Mouse (Mus musculus) testis, postnatal 10 days (tissue): Measurements from ENCODE around the gene Unkl.
"Not testable (repeated sequence)": the region's sequence is repeated elsewhere in the genome, so short reads cannot be mapped to it uniquely, and the experiment has no call there.

Experiments used
- DNase-seq: peaks from one replicate; pipeline ENCODE4 v3.0.0; 2021; ENCODE audit warnings: low spot score

The Unkl gene

DNA sequence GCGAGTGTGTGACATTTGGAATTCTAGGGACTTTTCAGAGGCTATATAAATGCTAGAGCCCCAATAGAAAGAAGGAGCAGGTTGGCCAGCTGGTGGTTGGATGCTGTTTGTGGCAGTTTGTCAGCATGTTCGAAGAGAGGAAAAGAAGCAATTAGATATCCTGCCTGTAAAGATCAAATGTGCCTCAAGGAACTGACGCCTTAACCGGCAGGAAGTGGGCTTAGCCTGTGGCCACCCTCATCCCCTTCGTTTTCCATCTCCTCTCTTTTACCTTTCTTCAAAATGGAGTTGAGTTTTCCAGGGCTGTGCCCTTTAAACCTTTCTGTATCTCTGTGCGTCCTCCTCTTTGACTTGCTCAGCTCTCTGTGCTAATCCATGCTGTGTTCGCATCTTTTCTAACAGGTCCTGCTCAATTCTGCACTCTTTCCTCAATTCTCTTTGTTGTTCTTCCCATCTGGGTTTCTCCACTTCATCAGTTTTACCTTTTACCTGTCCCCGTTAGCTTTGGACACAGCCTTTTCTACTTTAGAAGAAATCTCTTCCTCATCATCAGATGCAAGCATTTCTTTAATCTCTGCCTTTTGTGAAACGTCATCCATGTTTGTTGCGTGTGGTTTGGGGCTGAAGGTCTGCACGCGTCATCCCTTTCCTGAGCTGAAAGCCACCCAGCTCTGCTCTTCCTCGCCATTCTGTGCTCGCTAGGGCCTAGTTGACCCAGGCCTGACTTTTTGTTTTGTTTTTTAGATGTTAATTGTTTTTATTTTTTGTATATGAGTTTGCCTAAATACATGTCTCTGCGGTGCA lies 31.5 kb downstream of the Unkl start:
- no peak for DNase-seq

DNA sequence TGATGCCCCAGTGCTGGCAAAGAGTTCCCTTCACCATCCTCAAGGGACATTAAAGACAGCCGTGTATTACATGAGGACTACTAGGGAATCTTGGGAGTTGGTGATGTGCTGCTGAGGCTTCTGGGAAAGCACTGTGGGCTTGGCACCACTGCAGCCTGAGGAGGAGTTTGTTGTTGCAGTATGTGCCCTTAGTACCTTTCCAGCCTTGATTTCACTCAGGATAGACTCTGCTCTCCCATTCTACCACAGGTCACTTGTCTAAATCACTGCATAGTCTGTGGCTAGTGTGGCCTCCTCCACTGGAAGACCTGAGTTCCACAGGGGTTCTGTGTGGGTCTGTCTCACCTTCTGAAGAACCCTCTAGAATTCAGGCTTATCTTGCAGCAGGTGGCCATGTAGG lies 32.5 kb downstream of the Unkl start:
- DNase-seq, result no peak

DNA sequence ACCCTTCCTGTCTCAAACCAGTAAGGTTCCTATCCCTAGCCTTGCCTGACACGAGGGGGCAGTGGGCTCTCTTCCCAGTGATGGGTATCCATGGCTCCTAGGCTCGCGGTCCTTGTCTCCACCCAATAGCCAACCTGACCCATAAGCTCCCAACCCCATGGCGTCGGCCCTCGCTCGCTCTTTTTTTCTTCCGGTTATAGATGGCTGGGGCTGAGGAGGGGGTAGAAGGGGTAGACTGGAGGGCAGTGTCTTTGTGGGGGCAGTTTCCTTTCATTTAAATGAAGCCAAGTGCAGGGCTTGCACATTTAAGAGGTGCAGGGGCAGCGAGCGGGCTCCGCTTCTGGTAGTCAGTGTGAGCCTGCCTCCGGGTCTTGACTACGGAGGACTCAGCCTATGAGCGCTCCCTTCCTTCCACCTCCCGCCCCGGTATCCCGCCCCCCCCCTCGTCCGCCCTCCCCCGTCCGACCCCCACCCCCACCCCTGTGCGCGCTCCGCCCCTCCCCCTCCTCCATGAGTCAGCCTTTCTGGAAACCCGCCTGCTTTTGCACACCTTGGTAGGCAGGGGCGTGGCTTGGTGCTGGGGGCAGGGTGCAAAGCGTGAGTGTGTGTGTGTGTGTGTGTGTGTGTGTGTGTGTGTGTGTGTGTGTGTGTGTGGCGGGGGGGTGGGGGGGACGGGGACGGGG lies 33.8 kb downstream of the Unkl start:
- DNase-seq, result peak; percentile 73

DNA sequence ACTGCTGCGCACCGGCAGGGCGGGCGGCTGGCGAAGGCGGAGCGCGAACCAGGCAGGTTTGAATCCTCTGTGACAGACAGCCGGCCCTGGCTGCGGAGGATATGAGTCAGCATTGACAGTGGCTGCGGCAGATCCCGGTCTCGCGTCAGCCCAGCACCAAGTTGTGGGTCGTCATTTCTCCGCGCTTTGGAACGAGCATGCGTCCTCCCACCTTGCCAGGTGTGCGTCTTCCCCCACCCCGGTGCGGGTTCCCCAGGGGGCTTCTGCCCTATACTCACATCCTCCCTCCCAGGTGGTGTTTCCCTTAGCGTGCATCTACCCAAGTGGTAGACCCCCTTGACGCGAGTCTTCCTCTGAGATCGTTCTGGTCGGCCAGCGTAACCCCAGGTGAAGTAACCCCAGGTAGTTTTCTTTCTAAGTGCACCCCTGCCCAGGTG lies 34.3 kb downstream of the Unkl start:
- DNase-seq, result not testable (repeated sequence)

DNA sequence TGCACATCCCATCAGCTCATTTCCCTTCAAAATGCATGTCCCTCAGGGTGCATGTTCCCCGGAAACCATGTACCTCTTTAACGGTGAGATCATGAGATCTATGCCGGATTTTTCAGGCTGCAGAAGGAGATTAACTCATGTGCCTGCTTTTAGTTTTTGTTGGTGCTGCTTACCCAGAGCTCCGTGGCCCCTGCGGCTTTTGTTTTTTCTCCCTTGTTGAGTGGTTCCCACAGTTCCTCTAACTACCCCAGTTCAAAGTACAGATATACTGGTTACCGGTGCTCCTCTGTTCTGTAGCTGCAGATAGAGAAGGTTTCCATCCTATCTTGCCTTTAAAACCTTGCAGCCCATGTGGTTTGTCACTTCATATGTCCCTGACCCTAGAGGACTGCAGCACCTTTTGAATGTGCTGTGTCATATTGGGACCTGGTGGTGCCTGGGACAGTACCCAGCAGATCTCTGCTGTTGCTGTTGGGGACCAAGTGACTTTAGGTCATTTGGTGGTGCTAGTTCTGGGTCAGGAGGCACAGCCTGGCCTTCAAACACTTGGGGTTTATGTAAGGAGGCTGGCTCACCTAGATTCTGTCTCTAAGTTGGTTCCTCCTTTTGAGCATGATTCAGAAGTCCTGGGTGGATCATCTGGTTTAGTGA lies 34.9 kb downstream of the Unkl start:
- DNase-seq, result no peak

DNA sequence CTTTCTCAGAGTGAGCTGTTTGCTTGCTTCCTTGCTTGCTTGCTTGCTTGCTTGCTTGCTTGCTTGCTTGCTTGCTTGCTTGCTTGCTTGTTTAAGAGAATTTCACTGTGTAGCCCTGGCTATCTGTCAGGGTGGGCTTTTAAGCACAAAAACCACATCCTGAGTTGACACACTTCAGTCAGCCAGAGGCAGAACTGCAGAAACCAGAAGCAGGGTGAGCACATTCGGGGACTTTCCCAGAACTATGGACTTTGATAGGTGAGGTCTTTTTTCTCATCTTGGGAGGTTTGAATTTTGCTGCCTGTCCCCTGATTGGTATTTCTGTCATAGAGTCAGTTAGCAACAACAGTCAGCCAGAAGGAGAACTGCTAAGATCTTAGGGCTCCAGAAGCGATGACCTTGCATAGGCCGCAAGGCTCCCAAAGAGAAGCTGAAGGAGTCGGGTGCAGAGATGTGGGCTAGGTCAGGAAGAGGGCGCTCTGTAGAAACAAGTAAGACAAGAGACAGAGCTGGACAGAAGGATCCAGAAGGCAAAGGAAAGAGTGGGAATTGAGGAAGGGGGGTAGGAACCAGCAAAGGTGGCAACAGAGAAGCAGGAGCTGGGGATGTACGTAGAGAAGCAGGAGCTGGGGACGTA lies 36.5 kb downstream of the Unkl start:
- DNase-seq, result no peak

DNA sequence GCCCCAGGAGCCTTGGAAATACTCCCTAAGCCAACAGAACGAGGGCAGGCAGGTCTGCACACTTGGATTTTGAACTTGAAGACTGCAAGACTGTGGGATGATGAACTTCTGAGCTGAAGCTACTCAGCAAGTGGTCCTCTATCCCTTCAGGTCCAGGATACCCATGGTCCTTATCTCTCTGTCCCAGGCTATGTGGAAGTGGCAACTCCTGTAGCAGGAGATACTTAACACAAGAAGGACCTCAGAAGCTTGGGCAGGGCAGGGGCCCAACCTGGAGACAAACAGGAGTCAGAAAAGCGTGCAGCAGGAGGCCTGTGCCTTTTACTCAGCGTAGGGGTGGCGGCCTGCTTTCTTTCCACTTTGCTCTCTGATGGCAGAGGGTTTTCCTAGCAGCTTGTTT lies 37.5 kb downstream of the Unkl start:
- no peak for DNase-seq

DNA sequence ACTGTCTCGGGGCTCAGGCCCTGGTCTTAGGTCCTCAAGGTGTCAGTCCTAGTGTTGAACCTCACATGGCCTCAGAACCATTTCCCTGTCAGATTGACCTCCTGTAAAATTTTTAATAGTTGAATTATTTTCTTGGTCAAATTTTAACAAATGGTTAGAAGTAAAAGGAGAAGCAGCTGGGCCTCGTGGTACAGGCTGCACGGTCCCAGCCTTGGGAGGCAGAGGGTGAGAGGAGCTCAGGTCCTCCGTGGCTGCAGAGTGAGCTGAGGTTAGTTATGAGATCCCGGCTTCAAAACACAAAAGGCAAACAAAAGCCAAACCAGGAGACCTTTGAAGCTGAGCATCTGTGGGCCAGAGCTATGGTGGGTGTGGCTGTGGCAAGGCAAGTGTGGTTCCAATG lies 39.8 kb downstream of the Unkl start:
- DNase-seq, result no peak

DNA sequence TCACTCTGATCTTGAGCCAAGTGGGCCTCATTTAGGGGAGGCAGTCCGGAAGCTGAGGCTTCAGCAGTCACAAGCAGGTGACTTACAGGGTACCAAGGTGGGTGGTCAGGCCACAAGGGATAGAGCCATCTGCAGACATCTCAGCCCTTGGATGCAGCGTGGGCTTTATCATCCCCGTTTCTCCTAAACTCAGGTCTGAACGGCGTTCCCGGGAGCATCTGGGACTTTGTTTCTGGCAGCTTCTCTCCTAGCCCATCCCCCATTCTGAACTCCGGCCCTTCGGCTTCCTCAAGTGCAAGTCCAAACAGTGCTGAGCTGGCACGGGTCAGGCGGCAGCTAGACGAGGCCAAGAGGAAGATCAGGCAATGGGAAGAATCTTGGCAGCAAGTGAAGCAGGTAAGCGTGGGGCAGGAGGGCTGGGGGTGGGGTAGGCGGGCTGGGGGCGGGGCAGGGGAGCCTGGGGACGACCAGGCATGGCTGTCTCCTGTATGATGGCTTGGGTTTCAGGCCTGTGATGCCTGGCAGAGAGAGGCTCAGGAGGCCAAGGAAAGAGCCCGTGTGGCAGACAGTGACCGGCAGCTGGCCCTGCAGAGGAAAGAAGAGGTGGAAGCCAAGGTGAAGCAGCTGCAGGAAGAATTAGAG lies 41.9 kb downstream of the Unkl start:
- DNase-seq, result not testable (repeated sequence)

DNA sequence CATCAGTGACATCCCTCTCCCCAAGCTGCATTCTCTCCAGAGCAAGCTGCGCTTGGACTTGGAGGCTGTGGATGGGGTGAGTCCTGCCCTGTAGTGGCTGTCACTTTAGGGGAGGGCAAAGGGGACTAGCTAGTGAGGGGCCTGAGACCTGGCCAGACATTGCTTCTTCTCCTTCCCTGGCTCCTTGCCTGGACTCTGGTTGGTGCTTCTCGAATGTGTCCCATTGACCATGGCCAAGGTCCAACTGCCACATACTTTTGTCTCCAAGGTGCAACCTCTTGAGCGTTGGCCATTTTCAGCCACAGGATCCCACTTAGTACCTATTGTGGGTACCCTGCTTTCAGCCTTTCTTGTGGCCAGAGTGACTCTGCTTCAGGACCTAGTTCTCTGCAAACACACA lies 42.5 kb downstream of the Unkl start:
- no peak for DNase-seq

DNA sequence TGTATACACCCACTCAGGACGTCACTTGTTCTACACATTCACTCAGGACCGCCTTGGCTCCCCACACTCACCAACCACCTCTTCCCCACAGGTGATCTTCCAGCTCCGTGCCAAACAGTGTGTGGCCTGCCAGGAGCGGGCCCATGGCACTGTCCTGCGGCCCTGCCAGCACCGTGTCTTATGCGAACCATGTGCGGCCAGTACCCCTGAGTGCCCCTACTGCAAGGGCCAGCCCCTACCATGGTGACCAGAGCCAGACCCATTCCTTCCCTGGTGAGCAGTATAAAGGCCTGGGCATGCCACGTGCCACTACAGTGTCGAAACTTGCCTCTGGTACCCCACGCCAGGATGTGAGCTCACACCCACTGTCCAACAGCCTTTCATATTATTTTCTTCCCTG lies 43.4 kb downstream of the Unkl start:
- DNase-seq, result not testable (repeated sequence)

DNA sequence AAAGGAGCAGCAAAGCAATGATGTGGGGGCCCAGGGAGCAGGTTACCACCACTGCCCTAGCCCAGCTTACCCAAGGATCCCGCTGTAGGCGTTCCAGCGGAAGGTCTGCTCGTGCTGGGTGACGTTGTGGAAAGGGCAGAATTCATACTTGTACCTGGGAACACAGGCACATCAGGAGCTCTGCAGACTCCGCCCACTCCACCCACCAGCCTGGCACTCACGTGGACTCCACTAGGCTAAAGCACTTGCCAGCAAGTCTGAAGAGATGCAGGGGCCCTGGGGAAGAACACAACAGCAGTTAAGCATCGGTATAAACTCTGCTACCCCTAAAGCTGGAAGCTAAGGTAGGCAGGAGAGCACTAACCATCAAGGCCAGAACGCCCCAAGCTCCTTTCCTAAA lies 47.4 kb downstream of the Unkl start:
- DNase-seq, result no peak

DNA sequence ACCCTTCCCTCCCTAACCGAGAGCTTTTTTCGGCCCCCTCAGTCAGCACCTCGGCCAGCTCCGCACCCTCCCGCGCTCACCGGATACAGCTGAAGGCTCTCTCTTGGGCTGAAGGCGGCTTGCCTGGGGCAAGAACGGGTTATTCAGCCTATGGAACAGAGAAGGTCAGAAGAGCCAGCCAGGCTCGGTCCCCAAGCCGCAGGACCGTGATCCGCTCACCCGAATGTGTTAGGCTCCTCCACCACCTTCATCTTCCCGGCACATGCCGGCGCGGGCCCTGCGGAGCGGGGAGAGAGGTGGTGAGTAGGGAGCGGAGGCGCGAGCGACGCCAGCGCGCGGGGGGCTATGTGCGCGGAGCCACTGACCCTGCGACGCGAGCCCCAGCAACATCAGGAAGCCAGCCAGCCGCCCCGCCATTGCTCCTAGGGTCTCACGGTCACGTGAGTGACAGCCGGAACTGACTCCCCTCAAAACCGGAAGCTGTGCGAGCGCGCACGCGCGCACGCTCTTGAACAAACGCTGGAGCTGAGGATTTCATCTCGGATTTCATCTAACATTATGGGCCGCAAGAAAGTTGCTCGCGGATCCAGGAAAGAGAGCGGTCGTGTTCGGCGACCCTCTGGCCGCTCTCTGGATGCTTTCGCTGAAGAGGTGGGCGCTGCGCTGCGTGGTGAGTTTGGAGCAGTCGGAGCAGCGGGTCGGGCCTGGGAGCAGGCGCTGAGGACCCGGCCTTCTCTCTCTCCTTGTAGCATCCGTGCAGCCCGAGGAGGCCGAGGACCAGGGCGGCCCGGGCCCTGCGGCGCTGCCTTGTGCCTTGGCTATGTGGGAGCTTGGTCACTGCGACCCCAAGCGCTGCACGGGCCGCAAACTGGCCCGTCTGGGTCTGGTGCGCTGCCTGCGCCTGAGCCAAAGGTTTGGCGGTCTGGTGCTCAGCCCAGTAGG lies 51.8 kb downstream of the Unkl start, which contains the start of the genes Gnptg and Tsr3:
Gene Gnptg (minus strand): TSS at position 430 of the 942 bp plus-strand sequence.
Gene Tsr3 (plus strand): TSS at position 476 of the 942 bp plus-strand sequence.
- DNase-seq, result peak; percentile 88

DNA sequence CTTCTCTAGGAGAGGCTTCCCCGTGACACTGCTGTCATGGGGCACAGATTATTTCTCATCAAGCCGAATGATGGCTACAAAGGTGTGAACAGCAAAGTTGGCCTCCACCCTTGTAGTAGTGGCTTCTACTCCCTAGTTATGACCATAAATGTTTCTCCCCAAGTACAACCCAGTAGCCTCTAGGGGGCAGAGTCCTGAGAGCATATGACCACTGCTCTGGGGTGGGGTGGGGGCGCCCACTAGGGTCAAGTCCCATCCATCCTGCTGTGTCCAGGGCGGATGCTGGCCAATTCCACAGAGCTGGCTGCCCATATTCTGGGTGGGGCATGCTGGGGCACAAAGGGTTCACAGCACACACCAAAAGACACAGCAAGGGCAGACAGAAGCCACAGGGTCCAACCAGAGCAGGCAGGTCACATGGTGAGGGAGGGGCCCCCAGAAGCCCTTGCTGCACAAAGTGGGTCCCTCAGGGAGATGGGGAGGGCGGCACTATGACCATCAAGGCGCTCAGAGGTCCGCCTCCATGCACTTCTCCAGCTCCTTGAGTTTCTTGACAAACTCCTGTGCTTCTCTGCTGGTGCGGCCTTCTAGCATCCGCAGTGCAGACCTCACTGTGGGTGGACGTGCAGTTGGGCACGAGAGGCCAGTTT lies 55.1 kb downstream of the Unkl start:
- no peak for DNase-seq

DNA sequence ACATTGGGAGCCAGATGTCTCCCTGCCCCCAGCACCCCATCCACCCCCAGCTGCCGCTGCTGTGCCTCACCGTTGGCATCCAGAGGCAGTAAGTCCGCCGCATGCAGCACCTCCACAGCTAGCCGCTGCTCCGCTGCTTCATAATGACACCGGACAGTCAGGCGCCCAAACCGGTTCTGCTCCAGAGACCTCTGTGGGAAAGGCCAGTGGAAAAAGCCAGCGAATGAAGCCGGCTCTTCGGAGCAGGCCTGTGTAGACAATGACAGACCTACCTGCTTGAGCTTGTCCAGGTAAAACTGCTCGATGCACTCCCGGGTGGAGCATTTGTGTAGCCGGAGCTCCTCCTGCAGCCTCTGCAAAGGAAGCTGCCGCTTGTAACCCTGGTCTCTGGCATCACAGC lies 56.0 kb downstream of the Unkl start:
- no peak for DNase-seq

DNA sequence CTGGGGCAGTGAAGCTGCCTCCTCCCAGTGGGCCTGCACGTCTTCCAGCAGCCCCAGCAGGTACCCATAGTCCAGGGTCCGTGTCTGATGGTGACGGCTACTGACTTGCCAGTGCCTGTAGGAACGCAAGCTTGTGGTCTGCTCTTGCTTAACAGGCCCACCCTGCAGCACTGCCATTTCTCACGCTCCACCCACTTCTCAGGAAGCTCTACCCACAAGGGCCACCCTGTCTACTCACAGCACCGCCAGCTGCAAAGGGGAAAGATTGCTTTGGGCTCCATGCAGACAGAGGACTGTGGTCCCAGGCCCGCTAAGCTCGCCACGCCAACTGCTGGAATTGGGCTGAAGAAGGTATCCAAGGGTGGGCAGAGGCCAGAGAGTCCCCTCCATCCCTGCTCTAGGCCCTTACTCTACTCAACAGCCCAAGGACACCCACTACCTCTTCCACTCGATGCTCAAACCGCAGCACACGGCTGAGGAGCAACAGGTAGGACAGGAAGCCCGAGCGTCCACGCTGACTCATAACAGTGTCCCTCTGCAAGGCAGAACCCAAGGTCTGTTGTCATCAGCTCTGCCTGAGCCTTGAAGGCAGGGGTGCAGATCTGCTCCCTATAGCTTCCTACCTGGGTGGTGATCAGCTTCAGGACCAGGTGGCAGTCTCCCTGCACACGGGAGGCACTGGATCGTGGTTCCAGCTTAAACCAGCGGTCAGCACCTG lies 60.0 kb downstream of the Unkl start:
- no peak for DNase-seq

DNA sequence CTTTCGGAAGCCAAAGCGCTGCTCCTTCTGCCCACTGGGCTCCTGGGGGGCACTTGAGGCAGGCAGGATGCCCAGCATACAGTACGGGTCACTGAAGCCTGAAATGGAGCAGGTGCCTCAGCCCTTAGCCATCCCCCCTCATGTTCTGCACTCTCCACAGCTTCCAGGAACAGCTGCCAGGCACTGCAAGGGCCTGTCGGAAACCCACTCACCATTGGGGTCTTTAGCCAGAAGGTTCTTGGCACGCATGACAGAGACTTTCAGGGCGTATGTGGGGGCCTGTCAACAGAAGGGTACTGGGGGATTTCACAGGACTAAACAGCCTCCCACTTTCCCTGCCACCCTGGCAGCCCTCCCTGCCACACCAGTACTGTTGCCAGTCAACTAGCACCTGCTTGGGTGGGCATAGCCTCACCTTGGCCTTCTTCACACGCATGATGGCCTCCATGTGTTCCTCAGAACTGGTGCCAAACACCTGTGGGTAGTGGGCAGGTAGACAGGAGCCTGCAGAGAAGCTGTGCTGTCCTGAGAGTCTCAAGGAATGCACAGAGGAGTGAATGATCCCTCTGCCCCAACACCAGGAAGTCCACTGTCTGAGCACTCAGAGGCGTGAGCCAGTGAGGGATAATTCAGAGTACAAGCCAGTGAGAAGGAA lies 62.1 kb downstream of the Unkl start:
- DNase-seq, result no peak

DNA sequence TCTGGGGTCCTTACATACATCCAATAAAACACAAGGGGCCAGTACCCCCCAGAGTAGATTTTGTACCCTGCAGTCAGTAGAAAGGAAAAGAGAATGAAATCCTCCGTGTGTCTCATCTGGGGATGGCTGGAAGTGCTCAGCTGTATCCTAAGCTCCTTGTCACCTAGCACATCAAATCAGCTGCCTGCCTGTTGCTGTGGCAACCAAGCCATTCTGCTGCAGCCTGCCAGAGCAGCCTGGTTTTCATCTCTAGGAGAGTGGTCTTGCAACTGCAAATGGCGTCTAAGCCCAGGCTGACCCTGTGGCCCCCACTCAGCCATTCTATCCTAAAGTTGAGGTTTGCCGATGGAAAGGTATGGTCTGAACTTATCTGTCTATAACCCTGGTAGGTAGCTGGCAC lies 64.4 kb downstream of the Unkl start:
- DNase-seq, result no peak

DNA sequence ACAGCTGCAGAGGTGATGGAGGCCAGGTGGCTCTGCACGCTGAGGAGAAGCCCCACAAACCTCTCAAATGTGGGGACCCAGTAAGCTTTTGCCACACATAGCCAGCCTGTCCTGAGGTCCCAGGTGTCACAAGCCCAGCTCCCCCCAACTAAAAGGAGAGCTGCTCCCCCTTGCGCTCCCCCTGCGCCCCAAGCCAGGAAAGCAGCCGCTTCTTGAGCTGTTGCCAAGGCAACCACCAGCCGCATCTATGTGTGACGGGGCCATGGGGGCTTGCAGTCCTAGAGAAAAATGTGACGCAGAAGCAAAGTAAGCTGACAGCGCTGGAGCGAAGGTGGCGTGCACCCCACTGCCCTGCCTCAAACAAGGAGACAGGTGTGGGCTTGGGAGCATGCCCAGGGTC lies 65.6 kb downstream of the Unkl start:
- no peak for DNase-seq
